Mouse (Mus musculus): ENCODE measurements at regions not wholly inside any gene's neighbourhood (a gene's known extent, or its start where the extent isn't known, plus 50 kb on each side); places are given as distances from the start of the nearest gene placed in this dataset.

DNA sequence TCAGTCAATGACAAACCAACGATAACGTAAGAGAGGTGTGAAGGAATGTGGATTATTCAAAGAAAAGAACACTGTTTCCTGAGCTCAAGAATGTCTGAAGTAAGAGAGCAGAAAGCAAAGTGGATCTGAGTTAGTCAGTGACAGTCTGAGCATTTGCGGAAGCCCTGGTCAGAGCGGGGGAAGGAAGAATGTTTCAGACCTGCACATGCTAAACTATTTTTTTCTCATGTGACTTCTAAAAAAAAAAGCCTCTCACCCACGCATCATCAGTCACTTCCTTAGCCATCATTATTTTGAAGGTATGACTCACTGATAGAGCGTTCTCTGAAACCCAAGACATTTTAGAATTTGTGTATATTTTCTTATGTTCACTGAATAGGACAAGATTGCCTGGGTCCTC is 70.2 kb upstream of the Rasa1 start:
- Histone ChIP-seq H3K27ac (replicated peaks; ENCODE audit: low read depth, low read length) (no peak overlapping the region), H3K4me3 (ENCODE audit: insufficient read depth, low read depth, low read length) (no peak overlapping the region), H3K4me1 (ENCODE audit: control insufficient read depth, insufficient read depth, insufficient read length, low read length) (no peaks in the 10 kb centered on the region)

DNA sequence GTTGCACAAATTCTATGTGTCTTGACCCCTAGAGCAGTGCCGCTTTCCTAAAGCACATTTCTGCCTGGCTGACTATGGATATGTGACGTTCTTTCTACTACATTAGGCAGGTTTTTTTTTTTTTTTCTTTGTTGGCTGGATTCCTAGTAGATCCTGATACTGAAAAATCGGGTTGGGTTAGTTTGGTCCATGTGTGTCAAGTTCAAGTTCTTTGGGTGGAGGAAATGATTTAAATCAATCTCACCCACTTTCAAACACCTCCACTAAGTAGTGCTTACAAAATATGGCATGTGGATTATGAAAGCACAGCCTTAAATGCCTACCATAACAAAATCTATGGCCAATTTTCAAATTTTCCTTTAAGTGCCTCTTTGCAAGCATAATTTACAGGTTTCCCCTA is 63.1 kb upstream of the Rasa1 start:
- H3K4me3 ChIP-seq (ENCODE audit: insufficient read depth, low read depth, low read length), result no peak overlapping the region

More for the DNA sequence above, 63.1 kb upstream of the Rasa1 start:
- Histone ChIP-seq H3K4me1 (ENCODE audit: control insufficient read depth, insufficient read depth, insufficient read length, low read length) (no peaks in the 10 kb centered on the region), H3K27ac (replicated peaks; ENCODE audit: low read depth, low read length) (no peak overlapping the region)
